Comparison of ENCODE assay signal across 16 mouse cellular contexts in genomic region chr7:45056972-45057348, GRCm38 (mm10).
"Had no signal": no experiment of that assay in that cellular context is flagged by ENCODE, and none has a peak within 500 bp of the region (broad histone marks: within the 10 kb centered on the region; RNA-seq: fewer than 3 reads in every experiment).

No protein-coding gene starts in this region.

- H3K36me3 ChIP-seq: midbrain, embryonic 15.5 days; neural tube, embryonic 13.5 days had no signal

- H3K9ac ChIP-seq: limb, embryonic 12.5 days; lung, embryonic 14.5 days; midbrain, embryonic 15.5 days; neural tube, embryonic 13.5 days had no signal

- DNase-seq: kidney, adult 9 months; kidney, postnatal 36 days; layer of hippocampus, adult 9-11 months; layer of hippocampus, postnatal 36 days; lung, embryonic 14.5 days; lung, postnatal 10 days; lung, postnatal 4 days; right cerebral cortex, adult 18-20 months; right cerebral cortex, postnatal 25 days; thymus, adult 18-20 months; thymus, postnatal 14 days had no signal

- H3K4me2 ChIP-seq: limb, embryonic 12.5 days; lung, embryonic 14.5 days; midbrain, embryonic 11.5 days; midbrain, embryonic 15.5 days; neural tube, embryonic 13.5 days had no signal

- H3K4me3 ChIP-seq: limb, embryonic 12.5 days; midbrain, embryonic 15.5 days; neural tube, embryonic 13.5 days had no signal

- H3K27ac ChIP-seq: kidney, postnatal 0 days; limb, embryonic 12.5 days; midbrain, embryonic 15.5 days; neural tube, embryonic 13.5 days had no signal

- H3K9me3 ChIP-seq: limb, embryonic 12.5 days; midbrain, embryonic 15.5 days; neural tube, embryonic 13.5 days had no signal

- ATAC-seq: midbrain, embryonic 15.5 days had no signal

- H3K27me3 ChIP-seq: limb, embryonic 12.5 days; midbrain, embryonic 15.5 days; neural tube, embryonic 13.5 days had no signal
